Mouse (Mus musculus) kidney, embryonic 16.5 days (tissue): ENCODE results near the gene Btg4. TPM values are rescaled to one million over a fixed set of nuclear protein-coding genes. Genes with fewer than 3 reads are reported as not detected.

Experiments
- ATAC-seq: fragments of 200-750 bp; cut with Nextera tagmentation; 2 replicates; pipeline ENCODE4 v1.8.0; 2017; ENCODE audit warnings: moderate TSS enrichment; ENCODE audit not compliant: low FRiP score, low TSS enrichment
- H3K27ac ChIP-seq: fragments of 300-500 bp; sonication (generic); 2 replicates; pipeline ENCODE4 v1.5.1; 2014; ENCODE audit warnings: low read length
- H3K27me3 ChIP-seq: fragments of 300-500 bp; sonication (generic); 2 replicates; pipeline ENCODE4 v1.6.1; 2014; ENCODE audit warnings: low read length, control low read depth, mixed read lengths; ENCODE audit not compliant: insufficient read depth
- H3K36me3 ChIP-seq: fragments of 300-500 bp; sonication (generic); 2 replicates; pipeline ENCODE4 v1.6.1; 2014; ENCODE audit warnings: low read length, control low read depth, mixed read lengths; ENCODE audit not compliant: insufficient read depth
- H3K4me1 ChIP-seq: fragments of 300-500 bp; sonication (generic); 2 replicates; pipeline ENCODE4 v1.6.1; 2014; ENCODE audit warnings: low read length, control low read depth, mixed read lengths; ENCODE audit not compliant: insufficient read depth
- H3K4me2 ChIP-seq: fragments of 300-500 bp; sonication (generic); replicated peaks from 2 replicates; pipeline ENCODE4 v1.6.1; 2014; ENCODE audit warnings: low read depth, low read length
- H3K4me3 ChIP-seq: fragments of 300-500 bp; sonication (generic); 2 replicates; pipeline ENCODE4 v1.5.1; 2014; ENCODE audit warnings: mild to moderate bottlenecking, low read length
- H3K9ac ChIP-seq: fragments of 300-500 bp; sonication (generic); replicated peaks from 2 replicates; pipeline ENCODE4 v1.6.1; 2014; ENCODE audit warnings: low read length
- H3K9me3 ChIP-seq: fragments of 300-500 bp; sonication (generic); 2 replicates; pipeline ENCODE4 v1.6.1; 2016; ENCODE audit warnings: low read length, control low read depth
- WGBS: fragments of 180-500 bp; shearing (Covaris S2); extraction: QIAGEN DNeasy Blood & Tissue Kit; methylation state at CpG from one replicate; pipeline ENCODE4 v1.1.7; 2014; 5-methylcytosine and 5-hydroxymethylcytosine counted together
- polyA plus RNA-seq: library from polyadenylated mRNA; unstranded; fragments of >200 nt; fragmentation: Nextera tagmentation; extraction: Ambion mirVana; gene quantifications from 2 replicates; pipeline ENCODE4 v1.2.1, GENCODE M21; 2015

The Btg4 gene
- polyA plus RNA-seq, 1 experiment from 2014 or later = not detected

DNA sequence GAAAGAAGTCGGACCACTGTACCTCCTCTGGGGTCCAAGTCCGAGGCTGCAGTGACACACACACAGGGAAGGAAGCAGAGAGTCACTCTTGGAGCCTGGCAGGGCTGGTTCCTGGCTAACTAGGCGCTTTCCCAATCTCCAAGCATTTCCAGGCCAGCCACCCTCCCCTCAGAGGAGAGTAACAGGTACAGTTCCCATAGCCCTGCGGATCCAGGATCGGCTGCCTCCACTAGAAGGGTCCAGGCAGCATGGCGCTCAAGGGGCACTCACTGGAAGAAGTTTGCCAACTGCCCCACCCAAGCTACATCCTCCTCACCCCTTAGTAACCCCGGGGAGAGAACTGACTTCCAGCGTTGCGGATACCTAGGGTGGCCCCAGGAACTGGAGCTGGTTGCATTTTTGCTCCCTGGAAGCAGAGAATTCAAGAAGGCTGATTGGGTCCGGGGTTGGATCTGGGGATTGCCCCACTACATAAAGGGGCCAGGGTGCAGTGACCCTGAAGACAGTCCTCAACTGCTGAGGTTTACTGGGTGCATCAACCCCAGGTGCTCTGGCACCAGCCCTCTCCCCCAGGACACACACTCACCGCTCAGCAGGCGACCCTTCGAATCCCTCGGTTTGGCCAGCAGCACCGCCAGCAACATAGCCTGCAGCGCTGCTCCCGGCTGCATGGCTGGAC, 15.7 kb downstream of the Btg4 start:
- WGBS = 0% methylated on average over 17 of the region's 17 CpGs
- H3K27ac ChIP-seq = peak overlapping the region; percentile 74; the same call in 1 of the 2 replicates

GRCm38 (mm10) chr9:51076979-51077315, 16.2 kb downstream of the Btg4 start, which contains the start of gene Layn:
Layn (minus strand) TSS chr9:51077094.
- H3K4me2 ChIP-seq = peak within 1 kb of the TSS; percentile 94
- WGBS = 0% methylated on average over 14 of the region's 14 CpGs
- H3K9me3 ChIP-seq = no peaks in the 10 kb centered on the region
- peak; percentile 99 for ATAC-seq
- peak within 1 kb of the TSS; percentile 74 for H3K27ac ChIP-seq
- peak within 1 kb of the TSS; percentile 63 for H3K4me3 ChIP-seq
- H3K9ac ChIP-seq = peak within 1 kb of the TSS; percentile 60
- no peaks in the 10 kb centered on the region for H3K36me3 ChIP-seq
- H3K4me1 ChIP-seq = peaks cover 12% of the 10 kb centered on the region
- H3K27me3 ChIP-seq = no peaks in the 10 kb centered on the region

More for the DNA sequence above, 15.7 kb downstream of the Btg4 start:
- H3K36me3 ChIP-seq = no peaks in the 10 kb centered on the region
- H3K4me2 ChIP-seq = peak overlapping the region; percentile 94
- H3K9ac ChIP-seq = peak overlapping the region; percentile 60
- peak; percentile 58 for ATAC-seq
- no peaks in the 10 kb centered on the region for H3K27me3 ChIP-seq
- no peaks in the 10 kb centered on the region for H3K9me3 ChIP-seq
- peak overlapping the region; percentile 63 for H3K4me3 ChIP-seq
- H3K4me1 ChIP-seq = peaks cover 12% of the 10 kb centered on the region

GRCm38 (mm10) chr9:51081614-51082013, 20.9 kb downstream of the Btg4 start:
- H3K9ac ChIP-seq = no peak overlapping the region
- no peaks in the 10 kb centered on the region for H3K36me3 ChIP-seq
- H3K9me3 ChIP-seq = no peaks in the 10 kb centered on the region
- no peak overlapping the region for H3K4me2 ChIP-seq
- H3K4me3 ChIP-seq = no peak overlapping the region
- no peak overlapping the region for H3K27ac ChIP-seq
- ATAC-seq = no peak
- no peaks in the 10 kb centered on the region for H3K27me3 ChIP-seq
- 82% methylated on average over 5 of the region's 5 CpGs for WGBS
- peaks cover 5% of the 10 kb centered on the region for H3K4me1 ChIP-seq

- no peaks in the 10 kb centered on the region for H3K27me3 ChIP-seq
- WGBS = 78% methylated on average over 5 of the region's 5 CpGs
- no peaks in the 10 kb centered on the region for H3K9me3 ChIP-seq
- no peak overlapping the region for H3K9ac ChIP-seq
- H3K4me3 ChIP-seq = no peak overlapping the region
- no peaks in the 10 kb centered on the region for H3K36me3 ChIP-seq
- no peak overlapping the region for H3K27ac ChIP-seq
- no peak overlapping the region for H3K4me2 ChIP-seq
- no peak for ATAC-seq
- no peaks in the 10 kb centered on the region for H3K4me1 ChIP-seq
These were observed 33.0 kb downstream of the Btg4 start for GRCm38 (mm10) chr9:51093697-51094096.

DNA sequence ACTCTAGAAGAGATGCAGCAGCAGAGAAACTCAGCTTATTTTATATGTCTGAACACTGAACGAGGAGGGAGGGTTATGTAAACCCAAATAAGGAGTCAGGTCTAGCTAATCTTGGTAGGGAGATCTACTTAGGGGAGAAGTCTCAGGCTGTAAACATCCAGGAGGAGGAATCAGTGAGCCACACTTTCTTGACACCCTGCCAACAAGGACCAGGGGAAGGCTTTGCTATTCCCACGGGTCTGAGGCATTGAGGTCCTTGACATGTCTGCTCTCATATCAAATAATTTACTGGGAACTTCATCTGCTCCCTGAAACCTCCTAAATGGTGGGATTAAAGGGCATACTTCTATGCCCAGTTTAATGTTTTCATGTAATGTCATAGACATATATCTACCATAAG, 35.6 kb downstream of the Btg4 start:
- no peak for ATAC-seq
- no peak overlapping the region for H3K4me2 ChIP-seq
- H3K36me3 ChIP-seq = no peaks in the 10 kb centered on the region
- no peaks in the 10 kb centered on the region for H3K9me3 ChIP-seq
- no peak overlapping the region for H3K27ac ChIP-seq
- no peaks in the 10 kb centered on the region for H3K27me3 ChIP-seq
- H3K4me3 ChIP-seq = no peak overlapping the region
- 47% methylated on average over 2 of the region's 2 CpGs for WGBS
- no peak overlapping the region for H3K9ac ChIP-seq
- H3K4me1 ChIP-seq = no peaks in the 10 kb centered on the region; the same call in 1 of the 2 replicates

- H3K9me3 ChIP-seq = no peaks in the 10 kb centered on the region
- H3K27me3 ChIP-seq = no peaks in the 10 kb centered on the region
- peak; percentile 55 for ATAC-seq
- no peak within 1 kb of the TSS for H3K27ac ChIP-seq
- peak within 1 kb of the TSS; percentile 99 for H3K4me2 ChIP-seq
- H3K4me1 ChIP-seq = peaks cover 18% of the 10 kb centered on the region
- no peaks in the 10 kb centered on the region for H3K36me3 ChIP-seq
- 7% methylated on average over 27 of the region's 27 CpGs for WGBS
- peak within 1 kb of the TSS; percentile 59 for H3K4me3 ChIP-seq
- H3K9ac ChIP-seq = no peak within 1 kb of the TSS
These were observed 41.2 kb downstream of the Btg4 start, which contains the start of gene 4833427G06Rik for GRCm38 (mm10) chr9:51101756-51102425. 4833427G06Rik (minus strand) TSS chr9:51102078.

DNA sequence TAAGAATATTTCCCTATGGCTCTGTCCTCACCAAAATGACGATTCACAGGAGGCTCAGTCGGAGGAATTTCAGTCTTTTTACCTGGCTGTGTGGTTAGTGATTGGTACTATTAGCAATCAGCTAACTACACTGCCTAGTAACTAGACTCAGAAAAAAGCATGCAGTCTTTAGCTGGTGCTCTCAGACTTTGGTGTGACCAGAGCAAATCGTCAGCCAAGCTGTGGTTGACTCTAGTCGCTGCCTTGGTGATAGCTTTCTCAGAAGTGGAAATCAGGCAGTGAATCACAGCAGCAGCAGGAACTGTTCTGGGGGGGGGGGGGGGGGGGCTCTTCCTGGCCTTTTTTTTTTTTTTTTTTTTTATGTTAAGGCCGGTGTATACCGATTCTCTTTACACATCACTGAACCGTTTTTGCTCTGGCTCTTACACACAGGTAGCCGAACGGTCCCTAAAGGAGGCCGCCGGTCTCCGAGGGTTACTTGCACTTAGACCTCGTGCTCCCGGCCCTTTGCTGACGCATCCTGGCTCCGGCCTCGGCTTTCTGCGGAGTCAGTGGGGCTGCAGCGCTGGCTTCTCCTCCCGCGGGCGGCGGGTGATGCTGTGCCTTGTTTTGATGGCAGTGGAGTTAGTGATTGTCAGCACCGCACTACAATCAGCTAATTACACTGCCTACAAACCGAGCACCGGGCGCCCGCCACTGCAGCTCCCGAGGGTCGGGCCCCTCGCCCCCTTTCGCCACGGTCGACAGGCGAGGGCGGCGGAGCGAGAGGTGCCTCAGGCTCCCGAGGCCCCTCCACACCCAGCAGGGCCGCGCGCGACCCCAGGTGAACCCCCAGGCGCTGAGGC, 42.5 kb downstream of the Btg4 start:
- Histone ChIP-seq H3K27me3 (no peaks in the 10 kb centered on the region), H3K4me1 (peaks cover 18% of the 10 kb centered on the region), H3K4me3 (peak overlapping the region; percentile 59), H3K9ac (peak overlapping the region; percentile 69), H3K9me3 (no peaks in the 10 kb centered on the region), H3K27ac (no peak overlapping the region), H3K36me3 (no peaks in the 10 kb centered on the region), H3K4me2 (peak overlapping the region; percentile 99)
- peak; percentile 72 for ATAC-seq
- WGBS = 1% methylated on average over 42 of the region's 44 CpGs

GRCm38 (mm10) chr9:51103808-51104514, 43.3 kb downstream of the Btg4 start:
- 13% methylated on average over 30 of the region's 30 CpGs for WGBS
- ATAC-seq = peak; percentile 84
- no peak overlapping the region for H3K27ac ChIP-seq
- no peaks in the 10 kb centered on the region for H3K9me3 ChIP-seq
- peak overlapping the region; percentile 99 for H3K4me2 ChIP-seq
- H3K36me3 ChIP-seq = no peaks in the 10 kb centered on the region
- peak overlapping the region; percentile 69 for H3K9ac ChIP-seq
- peak overlapping the region; percentile 59 for H3K4me3 ChIP-seq
- peaks cover 18% of the 10 kb centered on the region for H3K4me1 ChIP-seq
- no peaks in the 10 kb centered on the region for H3K27me3 ChIP-seq

GRCm38 (mm10) chr9:51105751-51106150, 45.0 kb downstream of the Btg4 start:
- no peaks in the 10 kb centered on the region for H3K27me3 ChIP-seq
- ATAC-seq = no peak
- H3K4me2 ChIP-seq = no peak overlapping the region
- no peaks in the 10 kb centered on the region for H3K9me3 ChIP-seq
- H3K4me3 ChIP-seq = no peak overlapping the region
- H3K27ac ChIP-seq = no peak overlapping the region
- no peak overlapping the region for H3K9ac ChIP-seq
- H3K36me3 ChIP-seq = no peaks in the 10 kb centered on the region
- H3K4me1 ChIP-seq = peaks cover 18% of the 10 kb centered on the region
- WGBS = 73% methylated on average over 2 of the region's 2 CpGs
